Mouse (Mus musculus) C2C12 (cell line): Measurements from ENCODE around the gene Miox. TPM values are rescaled to one million over a fixed set of nuclear protein-coding genes. Genes with fewer than 3 reads are reported as not detected.
A peak's percentile ranks its signal among the peaks of the same experiment; 100 is the strongest.

Experiments used
- H3K27me3 ChIP-seq: one replicate; pipeline ENCODE4 v1.6.1; 2011; ENCODE audit not compliant: control insufficient read depth, insufficient read depth, insufficient read length
- H3K36me3 ChIP-seq: one replicate; pipeline ENCODE4 v1.6.1; 2011; ENCODE audit not compliant: control insufficient read depth, insufficient read depth
- H3K4me3 ChIP-seq: one replicate; pipeline ENCODE4 v1.5.1; 2011; ENCODE audit warnings: mild to moderate bottlenecking, control low read depth; ENCODE audit not compliant: poor library complexity, insufficient read depth, severe bottlenecking
- H3K79me2 ChIP-seq: one replicate; pipeline ENCODE4 v1.6.1; 2011; ENCODE audit not compliant: control insufficient read depth, insufficient read depth
- H3K79me3 ChIP-seq: one replicate; pipeline ENCODE4 v1.6.1; 2011; ENCODE audit warnings: low read depth, control low read depth
- H3ac ChIP-seq: one replicate; pipeline ENCODE3; 2011; ENCODE audit warnings: low read depth; ENCODE audit not compliant: control insufficient read depth, insufficient read length
- CEBPB ChIP-seq: IDR thresholded peaks from one replicate; pipeline ENCODE4 v1.6.1; 2011; ENCODE audit warnings: low read depth, mild to moderate bottlenecking, control low read depth, moderate library complexity
- CTCF ChIP-seq: IDR thresholded peaks from one replicate; pipeline ENCODE4 v1.5.1; 2011; ENCODE audit not compliant: control insufficient read depth, insufficient read depth, insufficient read length
- FOSL1 ChIP-seq: IDR thresholded peaks from one replicate; pipeline ENCODE4 v1.8.0; 2011; ENCODE audit warnings: mild to moderate bottlenecking, low read length; ENCODE audit not compliant: poor library complexity, insufficient read depth, severe bottlenecking
- MAX ChIP-seq: IDR thresholded peaks from one replicate; pipeline ENCODE4 v1.6.1; 2011; ENCODE audit warnings: mild to moderate bottlenecking, control low read depth
- MYOD1 ChIP-seq: IDR thresholded peaks from one replicate; pipeline ENCODE4 v1.6.1; 2011; ENCODE audit warnings: low read depth; ENCODE audit not compliant: control insufficient read depth, insufficient read length
- MYOG ChIP-seq: IDR thresholded peaks from one replicate; pipeline ENCODE4 v1.6.1; 2011; ENCODE audit not compliant: control insufficient read depth, insufficient read length; ENCODE audit errors: extremely low read depth
- USF1 ChIP-seq: IDR thresholded peaks from one replicate; pipeline ENCODE4 v1.6.1; 2011; ENCODE audit warnings: low read depth, mild to moderate bottlenecking, control low read depth, moderate library complexity
- polyA plus RNA-seq: library from polyadenylated mRNA; unstranded; fragments of >200 nt; fragmentation: generic; extraction: Trizol; gene quantifications from one replicate; pipeline ENCODE4 v1.2.1, GENCODE M21; 2012; ENCODE audit warnings: missing spikeins

Gene Miox
- polyA plus RNA-seq, 1 experiment = not detected

DNA sequence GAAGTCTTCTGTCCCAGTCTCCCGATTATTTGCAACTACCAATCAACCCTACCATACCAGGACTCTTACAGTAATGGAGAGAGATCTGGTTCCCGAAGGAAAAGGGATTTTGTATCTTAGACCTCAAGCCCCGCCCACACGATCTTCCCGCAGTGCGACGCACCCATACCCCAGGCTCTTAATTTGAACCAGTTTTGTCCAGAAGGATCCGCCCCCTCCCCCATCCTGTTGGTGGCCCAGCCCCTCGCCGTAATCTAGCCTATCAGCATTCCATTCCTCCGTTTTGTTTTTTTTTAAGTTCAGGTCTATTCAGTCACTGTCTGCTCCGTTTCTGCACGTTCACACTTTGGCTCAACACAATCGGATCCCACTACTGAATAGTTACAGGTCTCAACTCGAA is 22.2 kb downstream of the Miox start:
- peak overlapping the region; percentile 81 for H3ac ChIP-seq
- peak overlapping the region; percentile 94 for H3K4me3 ChIP-seq
- TF ChIP-seq MYOD1 = no peak
- TF ChIP-seq MAX = peak; percentile 61
- no peaks in the 10 kb centered on the region for H3K27me3 ChIP-seq
- peaks cover 61% of the 10 kb centered on the region for H3K36me3 ChIP-seq
- peaks cover 89% of the 10 kb centered on the region for H3K79me2 ChIP-seq
- H3K79me3 ChIP-seq = peaks cover 65% of the 10 kb centered on the region

- H3ac ChIP-seq = no peak overlapping the region
- H3K4me3 ChIP-seq = no peak overlapping the region
- no peaks in the 10 kb centered on the region for H3K27me3 ChIP-seq
- peaks cover 60% of the 10 kb centered on the region for H3K36me3 ChIP-seq
- TF ChIP-seq CEBPB (no peak), FOSL1 (no peak), USF1 (no peak), MYOG (no peak), CTCF (no peak), MAX (no peak), MYOD1 (no peak)
- peaks cover 96% of the 10 kb centered on the region for H3K79me2 ChIP-seq
- peaks cover 67% of the 10 kb centered on the region for H3K79me3 ChIP-seq
These were observed 24.6 kb downstream of the Miox start for GRCm38 (mm10) chr15:89358784-89359183.

DNA sequence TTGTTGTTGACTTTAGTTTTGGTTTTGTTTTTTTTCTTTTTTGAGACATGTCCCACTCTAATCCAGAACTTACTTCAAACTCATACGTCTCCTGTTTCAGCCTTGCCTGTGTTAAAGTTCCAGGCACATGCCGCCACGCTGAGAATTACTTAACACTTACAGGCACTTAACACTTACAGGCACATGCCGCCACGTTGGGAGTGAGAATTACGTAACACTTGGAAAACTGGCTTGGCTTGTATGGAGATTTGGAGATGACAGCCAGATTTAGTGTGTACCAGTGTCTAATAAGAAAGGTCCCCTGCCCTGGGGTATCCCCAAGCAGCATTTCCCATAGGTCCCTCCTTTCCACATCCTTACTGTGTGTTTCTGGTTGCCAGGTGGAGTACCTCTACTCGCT is 28.9 kb downstream of the Miox start:
- H3K4me3 ChIP-seq = no peak overlapping the region
- H3K27me3 ChIP-seq = no peaks in the 10 kb centered on the region
- H3K79me3 ChIP-seq = peaks cover 37% of the 10 kb centered on the region
- peaks cover 95% of the 10 kb centered on the region for H3K36me3 ChIP-seq
- no peak overlapping the region for H3ac ChIP-seq
- TF ChIP-seq FOSL1 (no peak), MYOG (no peak), MYOD1 (no peak), MAX (no peak), CEBPB (no peak), CTCF (no peak), USF1 (no peak)
- peaks cover 54% of the 10 kb centered on the region for H3K79me2 ChIP-seq

DNA sequence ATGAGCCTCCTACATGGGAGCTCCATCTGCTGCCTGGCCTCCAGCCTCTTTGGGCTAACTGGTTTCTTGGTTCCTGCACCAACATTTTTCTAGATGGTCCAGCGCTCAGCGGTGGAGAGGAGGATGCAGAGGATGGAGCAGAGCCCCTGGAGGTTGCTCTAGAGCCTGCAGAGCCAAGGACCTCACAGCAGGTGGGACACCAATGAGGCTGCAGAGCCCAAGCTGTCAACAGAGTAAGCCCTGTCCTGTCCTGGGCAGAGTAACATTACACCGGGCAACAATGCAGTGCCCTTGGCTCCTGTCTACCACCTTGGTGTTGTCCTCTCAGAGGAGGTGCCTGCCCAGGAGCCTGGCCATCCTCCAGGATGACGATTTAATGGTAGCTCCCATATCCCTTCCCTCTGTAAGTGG is 30.9 kb downstream of the Miox start:
- Histone ChIP-seq H3K36me3 (peaks cover 99% of the 10 kb centered on the region), H3K27me3 (no peaks in the 10 kb centered on the region), H3K79me3 (peaks cover 17% of the 10 kb centered on the region), H3K4me3 (no peak overlapping the region), H3ac (no peak overlapping the region), H3K79me2 (peaks cover 33% of the 10 kb centered on the region)
- TF ChIP-seq CTCF = no peak
- no peak for TF ChIP-seq MYOG
- TF ChIP-seq CEBPB = no peak

- Histone ChIP-seq H3K4me3 (no peak overlapping the region), H3K79me2 (peaks cover 30% of the 10 kb centered on the region), H3K27me3 (peaks cover 6% of the 10 kb centered on the region), H3K36me3 (peaks cover 58% of the 10 kb centered on the region), H3K79me3 (peaks cover 13% of the 10 kb centered on the region), H3ac (no peak overlapping the region)
- TF ChIP-seq USF1 (no peak), MYOD1 (no peak), CTCF (no peak), CEBPB (no peak)
These were observed 37.9 kb downstream of the Miox start for GRCm38 (mm10) chr15:89372068-89372467.

- peaks cover 53% of the 10 kb centered on the region for H3K36me3 ChIP-seq
- peaks cover 13% of the 10 kb centered on the region for H3K79me3 ChIP-seq
- peaks cover 30% of the 10 kb centered on the region for H3K79me2 ChIP-seq
- H3ac ChIP-seq = peak overlapping the region; percentile 74
- H3K4me3 ChIP-seq = peak overlapping the region; percentile 87
- peaks cover 11% of the 10 kb centered on the region for H3K27me3 ChIP-seq
- TF ChIP-seq FOSL1 = no peak
These were observed 38.3 kb downstream of the Miox start for GRCm38 (mm10) chr15:89372536-89372935.
